Mouse (Mus musculus) splenic B cell, adult 2 months (primary cell): ENCODE measurements around the gene Klk1b26.
"Not testable (repeated sequence)": the region's sequence is repeated elsewhere in the genome, so short reads cannot be mapped to it uniquely, and the experiment has no call there.

Experiments used
- DNase-seq: peaks from one replicate; pipeline ENCODE4 v3.0.0-alpha.2; 2011; ENCODE audit warnings: low read depth, low spot score
- H3K27me3 ChIP-seq: 2 replicates; pipeline ENCODE4 v1.6.1; 2012; ENCODE audit warnings: mild to moderate bottlenecking, low read length, moderate library complexity, mixed read lengths; ENCODE audit not compliant: control insufficient read depth, poor library complexity, insufficient read depth, severe bottlenecking
- H3K36me3 ChIP-seq: 2 replicates; pipeline ENCODE4 v1.6.1; 2012; ENCODE audit warnings: mild to moderate bottlenecking, low read length, moderate library complexity, mixed read lengths; ENCODE audit not compliant: control insufficient read depth, poor library complexity, insufficient read depth, severe bottlenecking

Gene Klk1b26

DNA sequence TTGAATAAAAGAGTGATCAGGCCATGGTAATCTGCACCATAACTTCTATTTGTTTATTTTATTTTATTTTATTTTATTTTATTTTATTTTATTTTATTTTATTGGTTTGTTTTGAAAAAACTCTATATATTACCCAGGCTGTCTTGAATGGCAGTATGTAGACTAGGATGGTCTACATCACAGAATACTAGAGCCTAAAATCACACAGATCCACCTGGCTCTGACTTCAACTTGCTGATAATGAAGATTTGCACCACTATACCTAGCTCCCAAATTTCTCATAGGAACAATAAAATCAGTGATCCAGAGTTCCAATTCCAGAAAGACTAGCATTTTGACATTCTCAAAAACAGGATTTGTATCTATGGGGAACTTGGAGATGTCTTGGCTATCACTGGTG is at the start of gene Klk1b26:
Gene Klk1b26 (plus strand): TSS at position 301 of the 400 bp plus-strand sequence.
- H3K27me3 ChIP-seq = not testable (repeated sequence)

DNA sequence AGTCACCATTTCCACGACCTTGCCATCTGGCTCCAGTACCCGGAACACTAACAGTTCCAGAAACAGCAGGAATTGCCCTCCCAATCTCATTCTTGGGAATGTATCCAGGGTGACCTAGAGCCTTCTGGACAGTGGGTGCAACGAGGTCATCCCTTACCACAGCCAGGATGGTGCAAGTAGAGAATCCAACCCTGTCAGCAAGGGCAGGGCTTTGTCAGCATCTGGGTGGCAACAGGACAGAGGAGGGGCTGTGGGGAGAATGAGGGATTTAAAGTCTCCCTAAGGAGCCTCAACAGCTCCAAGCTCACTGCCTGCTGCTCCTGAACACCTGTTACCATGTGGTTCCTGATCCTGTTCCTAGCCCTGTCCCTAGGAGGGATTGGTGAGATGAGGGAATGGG is 45.5 kb upstream of the Klk1b26 start, which contains the start of gene Klk1b1:
Gene Klk1b1 (plus strand): TSS at position 301 of the 400 bp plus-strand sequence.
- no peak for DNase-seq
- Histone ChIP-seq H3K27me3 (no peaks in the 10 kb centered on the region), H3K36me3 (no peaks in the 10 kb centered on the region)

More for the DNA sequence above, at the start of gene Klk1b26:
- not testable (repeated sequence) for DNase-seq, H3K36me3 ChIP-seq

DNA sequence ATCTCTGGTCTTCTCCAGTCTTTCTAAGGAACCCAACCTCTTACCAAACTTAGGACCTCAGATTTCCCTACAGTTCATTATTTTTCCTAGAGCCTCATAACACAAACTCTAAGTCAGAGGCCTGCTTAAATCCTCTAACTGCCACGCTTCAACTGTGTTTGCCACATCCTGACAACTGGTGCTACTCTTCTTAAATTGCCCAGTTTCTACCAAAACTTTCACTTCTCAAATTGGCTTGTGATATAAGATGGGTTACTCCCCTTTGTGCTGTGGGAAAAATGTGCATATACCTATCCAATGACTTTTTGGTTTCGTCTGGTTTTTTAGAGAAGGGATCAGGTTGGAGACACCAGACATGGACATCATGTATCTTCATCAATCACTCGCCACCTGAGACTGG is 44.9 kb upstream of the Klk1b26 start:
- Histone ChIP-seq H3K27me3 (no peaks in the 10 kb centered on the region), H3K36me3 (no peaks in the 10 kb centered on the region)
- no peak for DNase-seq

DNA sequence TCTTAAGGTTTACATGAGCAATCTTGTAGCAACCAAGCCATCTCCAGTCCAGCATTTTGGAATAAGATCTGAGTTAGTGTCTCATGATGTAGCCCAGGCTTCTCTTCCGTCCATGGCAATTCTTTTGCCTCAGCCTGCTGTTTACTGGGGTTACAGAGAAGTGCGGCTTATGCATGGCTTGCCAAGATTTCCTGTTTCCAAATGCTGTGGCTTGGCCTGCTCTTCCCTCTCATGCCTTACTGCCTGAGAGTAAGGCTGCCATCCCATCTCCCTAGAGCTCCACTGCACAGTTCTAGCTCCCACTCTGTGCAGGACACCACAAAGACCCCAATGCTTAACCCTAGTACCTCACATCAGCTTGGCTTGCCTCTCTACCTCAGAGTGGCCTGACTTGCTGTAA is 44.4 kb upstream of the Klk1b26 start:
- Histone ChIP-seq H3K27me3 (no peaks in the 10 kb centered on the region), H3K36me3 (no peaks in the 10 kb centered on the region)
- no peak for DNase-seq

DNA sequence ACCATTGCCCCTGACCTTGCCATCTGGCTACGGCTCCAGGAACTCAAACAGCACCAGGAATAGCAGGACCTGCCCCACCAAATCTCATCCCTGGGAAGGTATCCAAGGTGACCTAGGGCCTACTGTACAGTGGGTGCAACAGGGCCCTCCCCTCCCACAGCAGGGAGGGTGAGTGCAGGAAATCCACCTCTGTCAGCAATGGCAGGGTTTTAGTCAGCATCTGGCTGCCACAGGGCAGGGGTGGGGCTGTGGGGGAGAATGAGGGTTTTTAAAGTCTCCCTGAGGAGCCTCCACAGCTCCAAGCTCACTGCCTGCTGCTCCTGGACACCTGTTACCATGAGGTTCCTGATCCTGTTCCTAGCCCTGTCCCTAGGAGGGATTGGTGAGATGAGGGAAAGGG is 36.2 kb upstream of the Klk1b26 start, which contains the start of gene Klk1b9:
Gene Klk1b9 (plus strand): TSS at position 301 of the 400 bp plus-strand sequence.
- H3K27me3 ChIP-seq, DNase-seq, H3K36me3 ChIP-seq: not testable (repeated sequence)

DNA sequence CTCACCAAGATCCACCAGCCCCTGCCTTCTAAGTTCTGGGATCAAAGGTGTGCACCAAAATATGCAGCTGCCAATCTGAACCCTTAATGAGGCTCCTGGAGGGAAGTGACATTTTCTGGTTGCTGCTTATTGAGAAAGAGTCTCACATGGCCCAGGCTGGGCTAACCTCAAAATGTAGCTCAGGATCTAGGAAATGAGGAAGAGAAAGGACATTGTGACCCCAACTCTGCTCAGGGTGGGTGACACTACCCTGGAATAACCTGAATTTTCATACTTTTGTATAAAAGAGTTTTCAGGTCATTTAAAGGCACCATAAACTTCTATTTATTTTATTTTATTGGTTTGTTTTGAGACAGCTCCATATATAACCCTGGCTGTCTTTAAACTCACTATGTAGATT is 26.3 kb upstream of the Klk1b26 start:
- Histone ChIP-seq H3K36me3 (no peaks in the 10 kb centered on the region), H3K27me3 (no peaks in the 10 kb centered on the region)
- no peak for DNase-seq

DNA sequence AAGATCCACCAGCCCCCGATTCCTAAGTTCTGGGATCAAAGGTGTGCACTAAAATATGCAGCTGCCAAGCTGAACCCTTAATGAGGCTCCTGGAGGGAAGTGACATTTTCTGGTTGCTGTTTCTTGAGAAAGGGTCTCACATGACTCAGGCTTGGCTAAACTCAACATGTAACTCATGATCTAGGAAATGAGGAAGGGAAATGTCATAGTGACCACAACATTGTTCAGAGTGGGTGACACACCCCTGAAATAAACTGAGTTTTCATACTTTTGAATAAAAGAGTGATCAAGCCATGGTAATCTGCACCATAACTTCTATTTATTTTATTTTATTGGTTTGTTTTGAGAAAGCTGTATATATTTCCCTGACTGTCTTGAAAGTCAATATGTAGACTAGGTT is 17.1 kb upstream of the Klk1b26 start:
- H3K27me3 ChIP-seq, H3K36me3 ChIP-seq, DNase-seq: not testable (repeated sequence)

DNA sequence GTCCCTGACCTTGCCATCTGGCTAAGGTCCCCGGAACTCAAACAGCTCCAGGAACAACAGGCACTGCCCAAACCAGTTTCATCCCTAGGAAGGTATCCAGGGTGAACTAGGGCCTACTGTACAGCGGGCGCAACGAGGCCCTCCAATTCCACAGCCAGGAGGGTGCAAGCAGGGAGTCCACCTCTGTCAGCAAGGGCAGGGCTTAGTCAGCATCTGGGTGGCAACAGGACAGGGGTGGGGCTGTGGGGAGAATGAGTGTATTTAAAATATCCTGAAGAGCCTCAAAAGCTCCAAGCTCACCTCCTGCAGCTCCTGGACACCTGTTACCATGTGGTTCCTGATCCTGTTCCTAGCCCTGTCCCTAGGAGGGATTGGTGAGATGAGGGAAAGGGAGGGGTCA is 16.4 kb upstream of the Klk1b26 start, which contains the start of gene Klk1b11:
Gene Klk1b11 (plus strand): TSS at position 301 of the 400 bp plus-strand sequence.
- H3K36me3 ChIP-seq, H3K27me3 ChIP-seq, DNase-seq: not testable (repeated sequence)

DNA sequence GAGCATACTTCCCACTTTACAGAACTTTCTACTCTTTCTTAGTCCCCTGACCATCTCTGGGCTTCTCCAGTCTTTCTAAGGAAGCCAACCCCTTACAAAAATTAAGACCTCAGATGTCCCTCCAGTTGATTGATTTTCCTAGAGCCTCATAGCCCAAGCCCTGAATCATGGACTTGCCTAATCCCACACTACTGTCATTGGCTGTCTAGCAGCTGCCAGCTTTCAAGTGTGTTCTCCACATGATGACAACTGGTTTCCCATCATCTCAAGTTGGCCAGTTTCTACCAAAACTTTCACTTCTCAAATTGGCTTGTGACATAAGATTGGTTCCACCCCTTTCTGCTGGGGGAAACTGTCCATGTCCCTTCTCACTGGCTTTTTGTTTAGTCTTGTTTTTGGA is 7.1 kb upstream of the Klk1b26 start:
- Histone ChIP-seq H3K27me3 (no peaks in the 10 kb centered on the region), H3K36me3 (no peaks in the 10 kb centered on the region)
- no peak for DNase-seq

DNA sequence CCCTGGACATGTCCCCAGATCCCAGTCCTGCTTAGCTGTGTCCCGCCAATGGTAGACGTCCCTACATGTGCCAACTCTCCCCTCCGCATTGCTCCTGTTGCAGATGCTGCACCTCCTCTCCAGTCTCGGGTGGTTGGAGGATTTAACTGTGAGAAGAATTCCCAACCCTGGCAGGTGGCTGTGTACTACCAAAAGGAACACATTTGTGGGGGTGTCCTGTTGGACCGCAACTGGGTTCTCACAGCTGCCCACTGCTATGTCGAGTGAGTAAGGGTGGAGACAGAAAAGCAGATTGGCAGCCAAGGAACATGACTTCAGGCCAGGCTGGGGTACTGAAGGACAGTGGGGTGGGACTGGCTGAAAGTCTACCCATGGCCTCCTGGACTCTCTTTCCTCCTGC is 2.7 kb downstream of the Klk1b26 start:
- not testable (repeated sequence) for H3K27me3 ChIP-seq, H3K36me3 ChIP-seq, DNase-seq

DNA sequence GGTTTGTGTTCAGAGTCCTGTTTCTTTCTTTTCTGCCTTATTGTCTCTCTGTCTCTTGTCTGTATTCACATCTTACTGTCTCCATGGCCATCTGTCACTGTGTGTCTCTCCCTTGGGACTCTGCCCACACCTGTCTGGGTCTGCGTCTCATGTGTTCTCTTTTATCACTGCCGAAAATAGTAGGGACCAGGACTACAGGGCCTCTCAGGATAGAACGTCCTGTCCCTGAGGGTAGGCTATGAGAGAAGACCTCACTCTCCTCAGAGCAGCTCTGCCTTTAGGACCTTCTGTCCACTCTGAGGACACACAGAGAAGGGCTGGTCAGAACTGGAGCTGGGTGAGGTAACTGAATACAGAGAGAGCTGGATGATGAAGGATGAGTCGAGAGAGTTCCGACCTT is 3.1 kb downstream of the Klk1b26 start:
- DNase-seq = no peak
- H3K27me3 ChIP-seq = no peaks in the 10 kb centered on the region
- no peaks in the 10 kb centered on the region for H3K36me3 ChIP-seq

DNA sequence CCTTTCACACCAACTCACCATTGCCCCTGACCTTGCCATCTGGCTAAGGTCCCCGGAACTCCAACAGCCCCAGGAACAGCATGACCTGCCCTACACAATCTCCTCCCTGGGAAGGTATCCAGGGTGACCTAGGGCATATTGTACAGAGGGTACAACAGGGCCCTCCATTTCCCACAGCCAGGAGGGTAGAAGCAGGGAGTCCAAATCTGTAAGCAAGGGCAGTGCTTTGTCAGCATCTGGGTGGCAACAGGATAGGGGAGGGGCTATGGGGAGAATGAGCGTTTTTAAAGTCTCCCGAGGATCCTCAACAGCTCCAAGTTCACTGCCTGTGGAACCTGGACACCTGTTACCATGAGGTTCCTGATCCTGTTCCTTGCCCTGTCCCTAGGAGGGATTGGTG is 40.0 kb downstream of the Klk1b26 start, which contains the start of gene Klk1b27:
Gene Klk1b27 (plus strand): TSS at position 301 of the 400 bp plus-strand sequence.
- H3K27me3 ChIP-seq, H3K36me3 ChIP-seq, DNase-seq: not testable (repeated sequence)
